Mouse (Mus musculus): ENCODE data around the gene Stox2.
"Not testable (repeated sequence)": the region's sequence is repeated elsewhere in the genome, so short reads cannot be mapped to it uniquely, and the experiment has no call there.

The Stox2 gene

DNA sequence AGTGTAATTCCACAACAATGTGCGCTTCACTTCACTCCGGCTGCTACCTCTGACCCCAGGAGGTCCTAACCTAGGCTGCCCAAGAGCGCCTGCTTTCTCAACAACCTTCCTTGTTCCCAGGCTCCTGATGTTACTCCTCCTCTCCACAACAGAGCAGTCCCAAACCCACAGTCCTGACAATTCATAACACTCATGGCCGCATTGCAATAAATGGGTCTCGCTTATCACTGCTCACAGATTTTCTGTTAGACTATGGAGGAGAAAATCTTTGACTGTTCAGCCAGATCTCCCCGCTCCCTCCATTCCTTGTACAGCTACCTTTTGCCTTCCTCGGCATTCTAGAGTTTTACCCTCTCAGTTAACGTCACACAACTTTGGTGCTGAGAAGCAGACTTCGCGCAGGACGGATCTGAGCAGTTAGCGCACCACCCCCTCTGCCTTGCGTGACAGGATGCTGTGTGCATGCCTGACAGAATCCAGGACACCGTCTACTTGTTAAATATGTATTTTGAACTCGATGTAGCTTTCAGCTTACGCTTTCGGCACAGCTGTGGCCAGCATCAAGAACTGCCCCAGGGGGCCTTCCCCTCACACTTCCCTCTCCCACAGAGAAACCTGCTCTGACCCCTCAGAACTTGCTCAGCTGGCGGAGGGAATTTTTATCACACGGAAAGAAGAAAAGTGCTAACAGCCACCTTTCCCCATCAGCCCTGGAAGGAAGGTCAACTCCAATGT is at the start of gene Stox2:
Gene Stox2, minus strand, starts transcription at position 51 of the 735 bp plus-strand sequence.
- no peak for DNase-seq

DNA sequence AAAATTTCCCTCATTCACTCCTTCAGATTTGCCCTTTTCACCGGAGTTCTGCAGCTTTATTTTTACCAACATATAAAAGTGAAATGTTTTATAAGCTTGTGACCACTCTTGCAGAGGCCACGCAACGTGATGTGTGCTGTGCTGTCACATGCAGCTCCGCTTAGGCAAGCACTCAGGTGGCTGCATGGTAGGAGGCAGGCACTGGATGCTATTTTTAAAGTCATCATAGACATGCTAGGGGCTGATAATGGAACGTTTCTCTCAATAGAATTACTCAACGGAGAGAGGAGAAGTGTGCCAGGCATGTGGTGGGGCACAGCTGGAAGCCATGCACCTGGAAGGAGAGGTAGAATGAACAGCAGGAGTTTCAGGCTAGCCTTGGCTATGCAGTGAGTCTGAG is 49.3 kb upstream of the Stox2 start:
- DNase-seq: no peak

- no peak for DNase-seq
Observed at GRCm38 (mm10) chr8:47494602-47495153, 48.5 kb upstream of the Stox2 start.

DNA sequence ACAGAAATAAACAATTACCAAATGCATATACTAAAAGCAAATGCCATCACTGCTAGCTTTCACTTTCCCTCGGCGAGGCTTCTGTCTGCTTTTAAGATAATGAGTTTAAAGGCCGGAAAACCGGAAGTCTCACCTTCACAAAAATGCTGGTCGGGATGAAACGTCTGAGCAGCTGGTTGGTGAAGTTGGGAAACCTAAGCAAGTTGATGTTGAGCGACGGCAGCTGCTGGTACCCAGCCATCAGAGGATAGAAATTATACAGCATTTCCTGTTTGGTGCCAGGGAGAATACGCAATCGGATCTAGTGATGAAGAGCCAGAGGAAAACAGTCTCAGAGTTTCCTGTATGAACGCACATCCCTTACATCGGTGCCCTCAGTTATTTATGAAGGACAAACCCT is 46.9 kb upstream of the Stox2 start:
- DNase-seq: no peak

DNA sequence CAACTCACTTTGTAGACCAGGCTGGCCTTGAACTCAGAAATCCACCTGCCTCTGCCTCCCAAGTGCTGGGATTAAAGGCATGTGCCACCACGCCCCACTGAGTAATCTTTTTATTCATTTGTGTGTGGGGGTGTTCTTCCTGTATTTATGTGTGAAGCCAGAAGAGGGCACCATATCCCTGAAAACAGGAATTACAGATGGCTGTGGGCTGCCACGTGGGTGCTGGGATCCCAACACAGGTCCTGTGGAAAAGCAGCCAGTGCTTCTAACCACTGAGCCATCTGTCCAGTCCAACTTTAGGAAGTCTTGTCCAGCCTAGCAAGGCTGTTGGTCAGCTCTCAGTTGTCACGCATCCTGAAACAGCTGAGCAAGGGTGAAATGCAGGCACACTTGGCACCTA is 41.1 kb upstream of the Stox2 start:
- DNase-seq: no peak

DNA sequence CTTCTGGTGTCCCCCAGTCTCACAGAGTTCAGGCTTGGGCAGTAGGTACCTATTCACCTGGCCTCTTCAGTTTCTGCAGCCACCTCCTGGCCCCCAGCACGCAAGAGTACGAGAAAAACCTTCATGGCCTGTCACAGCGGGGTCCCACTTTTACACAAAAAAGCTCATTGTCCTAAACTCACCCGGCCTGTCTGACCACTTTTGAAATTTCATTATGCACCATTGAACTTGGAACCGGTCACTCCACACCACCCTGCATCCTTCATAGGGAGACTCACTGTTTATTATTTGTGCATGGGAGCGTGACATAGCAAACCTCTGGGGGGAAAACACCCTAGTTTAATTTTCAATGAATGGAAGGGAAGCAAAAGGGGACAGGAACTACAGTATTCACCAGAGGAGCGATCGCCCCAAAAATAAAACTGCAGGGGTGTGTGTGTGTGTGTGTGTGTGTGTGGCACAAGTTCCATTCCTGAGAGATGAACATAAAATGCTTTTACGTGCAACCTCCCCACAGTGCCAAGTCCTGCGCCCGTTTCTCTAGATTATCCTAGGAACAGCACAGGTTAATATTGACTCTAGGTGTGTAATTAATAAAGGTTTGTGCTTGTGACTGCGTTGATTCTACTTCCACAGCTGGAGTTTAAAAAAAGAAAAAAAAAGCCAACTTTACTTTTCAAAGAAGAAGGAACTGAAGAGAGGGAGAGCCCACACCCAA is 36.4 kb upstream of the Stox2 start:
- peak; percentile 37 to 65 for DNase-seq

GRCm38 (mm10) chr8:47480039-47480438 is 33.9 kb upstream of the Stox2 start:
- no peak for DNase-seq

- DNase-seq: peak; percentile 34 to 45
Observed at GRCm38 (mm10) chr8:47461650-47462049, 15.5 kb upstream of the Stox2 start.

DNA sequence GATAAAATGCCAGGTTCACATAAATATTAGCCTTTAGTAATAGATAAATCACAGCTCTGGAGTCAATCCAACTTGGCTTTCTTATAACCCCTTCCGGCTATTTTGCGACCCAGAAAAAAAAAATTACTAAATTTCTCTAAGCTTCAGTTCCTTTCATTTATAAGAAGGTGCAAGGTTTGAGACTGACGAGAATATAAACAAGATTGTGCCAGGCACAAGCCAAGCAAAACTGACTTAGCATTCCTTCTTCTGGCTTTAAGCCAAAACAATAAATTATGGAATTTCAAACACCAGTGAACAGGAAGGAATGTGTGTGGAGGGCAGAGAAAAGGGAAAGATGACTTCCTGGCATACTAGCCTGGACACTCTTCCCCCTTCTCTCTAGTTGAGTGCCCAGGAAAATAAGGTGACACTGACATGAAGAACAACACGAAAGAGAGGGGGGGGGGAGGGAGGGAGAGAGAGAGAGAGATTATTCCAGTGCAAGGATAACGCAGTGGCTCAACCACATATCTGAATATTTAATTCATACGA is 13.1 kb upstream of the Stox2 start:
- DNase-seq: peak in 1 of 2 experiments; percentile 33

GRCm38 (mm10) chr8:47458591-47458990 is 12.4 kb upstream of the Stox2 start:
- DNase-seq: peak in 1 of 2 experiments; percentile 13

DNA sequence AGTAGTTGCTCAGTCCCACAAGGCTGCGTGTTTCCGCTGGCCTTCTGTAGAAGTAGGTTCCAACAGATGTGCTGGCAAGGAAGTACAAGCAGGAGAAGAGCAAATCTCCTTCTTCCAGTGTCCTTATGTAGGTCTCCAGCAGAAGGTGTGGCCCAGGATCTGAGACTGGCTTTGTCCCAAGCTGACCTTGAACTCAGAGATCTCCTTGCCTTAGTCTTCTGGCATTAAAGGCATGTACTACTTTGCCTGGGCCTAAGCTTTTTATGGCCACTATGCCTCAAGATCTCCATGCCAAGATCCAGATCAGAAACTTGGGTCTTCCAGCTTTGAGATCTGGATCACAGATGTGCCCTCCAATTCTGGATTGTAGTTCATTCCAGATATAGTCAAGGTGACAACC is 3.0 kb upstream of the Stox2 start:
- DNase-seq: not testable (repeated sequence)

DNA sequence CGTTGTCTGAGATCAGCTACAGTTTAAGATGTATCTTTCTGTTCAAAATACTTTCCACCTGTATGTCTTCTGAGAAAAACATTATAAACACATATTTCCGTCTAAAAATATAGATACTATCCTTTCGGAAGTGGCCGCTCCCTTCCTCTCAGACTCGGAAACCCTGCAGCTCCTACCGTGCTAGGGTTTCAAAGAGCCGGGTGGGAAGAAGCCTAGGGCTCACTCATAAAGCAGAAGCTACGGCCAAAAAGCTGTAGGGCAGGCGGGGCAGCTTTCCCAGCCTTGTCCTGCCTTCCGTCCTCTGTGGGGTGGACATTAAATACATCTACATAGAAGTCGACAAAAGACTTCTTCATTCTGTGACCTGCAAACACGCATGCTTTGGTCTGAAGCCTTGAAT is 6.9 kb downstream of the Stox2 start:
- DNase-seq: no peak

DNA sequence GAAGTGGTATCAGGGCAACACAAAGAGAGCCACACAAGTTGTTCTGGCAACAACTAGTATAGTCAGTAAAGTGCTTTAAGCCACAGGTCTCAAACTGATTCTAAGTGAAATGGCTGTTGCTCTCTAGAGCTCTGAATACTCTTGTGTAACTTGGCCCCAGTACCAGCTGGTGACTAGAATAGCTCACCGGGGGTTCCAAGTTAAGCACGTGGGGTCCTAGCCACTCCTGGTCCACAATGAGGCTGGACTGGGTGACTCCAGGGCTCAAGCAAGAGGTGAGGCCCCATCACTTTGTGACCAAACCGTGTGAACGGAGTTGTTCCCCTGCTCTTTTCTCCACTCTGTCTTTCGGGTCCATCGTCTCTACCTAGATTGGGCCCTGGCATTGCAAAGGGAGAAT is 8.2 kb downstream of the Stox2 start:
- DNase-seq: no peak

GRCm38 (mm10) chr8:47435861-47436260 is 10.3 kb downstream of the Stox2 start:
- no peak for DNase-seq

GRCm38 (mm10) chr8:47435412-47435811 is 10.8 kb downstream of the Stox2 start:
- no peak for DNase-seq

GRCm38 (mm10) chr8:47431263-47431662 is 14.9 kb downstream of the Stox2 start:
- no peak for DNase-seq

- DNase-seq: not testable (repeated sequence)
Observed at GRCm38 (mm10) chr8:47414258-47414525, 32.0 kb downstream of the Stox2 start.

- DNase-seq: peak; percentile 80 to 82
Observed at GRCm38 (mm10) chr8:47413524-47414257, 32.5 kb downstream of the Stox2 start.

- peak in 1 of 2 experiments; percentile 28 for DNase-seq
Observed at GRCm38 (mm10) chr8:47412696-47413523, 33.3 kb downstream of the Stox2 start.

DNA sequence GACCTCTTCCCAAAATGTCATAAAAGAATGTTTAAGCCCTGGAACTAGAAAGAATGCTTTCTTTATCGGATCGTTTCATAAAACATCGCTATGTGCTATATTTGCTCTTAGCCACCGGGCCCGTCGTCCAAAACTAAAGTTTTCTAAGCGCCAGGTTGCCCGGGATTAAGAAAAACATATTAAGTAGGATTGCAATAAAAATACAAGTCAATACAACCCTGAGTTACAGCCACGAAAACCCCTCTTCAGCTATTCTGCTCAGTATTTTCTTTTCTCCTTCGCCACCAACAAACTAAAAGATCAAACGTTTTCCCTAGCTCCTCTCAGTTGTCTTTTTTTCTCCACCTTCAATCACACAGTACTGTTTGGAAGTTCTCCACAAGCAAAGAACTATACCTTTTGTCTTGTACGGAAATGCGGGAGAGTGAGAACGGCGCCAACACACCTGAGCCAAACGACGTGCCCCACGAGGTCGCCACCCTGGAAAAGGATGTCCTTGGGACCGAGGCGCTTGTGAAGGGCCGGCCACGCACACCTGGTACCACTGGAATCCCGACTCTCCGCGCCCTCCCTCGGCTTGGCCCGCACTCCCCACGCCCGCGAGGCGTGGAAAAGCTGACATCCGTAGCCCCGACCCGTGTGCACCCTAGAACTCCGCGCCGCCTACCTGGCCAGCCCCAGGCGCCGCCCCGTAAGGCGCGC is 34.0 kb downstream of the Stox2 start:
- DNase-seq: peak in 1 of 2 experiments; percentile 24

- no peak for DNase-seq
Observed at GRCm38 (mm10) chr8:47411321-47411720, 34.8 kb downstream of the Stox2 start.

GRCm38 (mm10) chr8:47409061-47409460 is 37.1 kb downstream of the Stox2 start:
- no peak for DNase-seq
